Mouse (Mus musculus): ENCODE data around the gene Tacc2.

Tacc2 gene

GRCm38 (mm10) chr7:130720646-130721335 is 143.6 kb downstream of the Tacc2 start:
- no peak for DNase-seq (ENCODE audit: low read depth, low spot score)

- DNase-seq (ENCODE audit: low read depth, low spot score): peak; percentile 56
Measured at GRCm38 (mm10) chr7:130726185-130726584, 148.9 kb downstream of the Tacc2 start.

- DNase-seq (ENCODE audit: low read depth, low spot score): no peak
Measured at GRCm38 (mm10) chr7:130726724-130727422, 149.6 kb downstream of the Tacc2 start.

- no peak for DNase-seq (ENCODE audit: low read depth, low spot score)
Measured at GRCm38 (mm10) chr7:130727560-130727959, 150.3 kb downstream of the Tacc2 start.

- DNase-seq (ENCODE audit: low read depth, low spot score): no peak
Measured at GRCm38 (mm10) chr7:130731792-130732191, 154.6 kb downstream of the Tacc2 start.

GRCm38 (mm10) chr7:130732908-130733307 is 155.7 kb downstream of the Tacc2 start:
- DNase-seq (ENCODE audit: low read depth, low spot score): no peak

- no peak for DNase-seq (ENCODE audit: low read depth, low spot score)
Measured at GRCm38 (mm10) chr7:130733423-130733822, 156.2 kb downstream of the Tacc2 start.

GRCm38 (mm10) chr7:130734195-130734787 is 157.1 kb downstream of the Tacc2 start:
- no peak for DNase-seq (ENCODE audit: low read depth, low spot score)

- DNase-seq (ENCODE audit: low read depth, low spot score): no peak
Measured at GRCm38 (mm10) chr7:130741099-130741498, 163.9 kb downstream of the Tacc2 start.

GRCm38 (mm10) chr7:130743239-130744025 is 166.2 kb downstream of the Tacc2 start:
- DNase-seq (ENCODE audit: low read depth, low spot score): no peak

GRCm38 (mm10) chr7:130749165-130749564 is 171.9 kb downstream of the Tacc2 start:
- no peak for DNase-seq (ENCODE audit: low read depth, low spot score)

GRCm38 (mm10) chr7:130750752-130751490 is 173.7 kb downstream of the Tacc2 start:
- no peak for DNase-seq (ENCODE audit: low read depth, low spot score)

- DNase-seq (ENCODE audit: low read depth, low spot score): no peak
Measured at GRCm38 (mm10) chr7:130751678-130752077, 174.4 kb downstream of the Tacc2 start.

GRCm38 (mm10) chr7:130754790-130755189 is 177.6 kb downstream of the Tacc2 start:
- no peak for DNase-seq (ENCODE audit: low read depth, low spot score)

- no peak for DNase-seq (ENCODE audit: low read depth, low spot score)
Measured at GRCm38 (mm10) chr7:130756343-130756835, 179.2 kb downstream of the Tacc2 start.

- DNase-seq (ENCODE audit: low read depth, low spot score): no peak
Measured at GRCm38 (mm10) chr7:130757326-130757865, 180.2 kb downstream of the Tacc2 start.

- peak; percentile 59 for DNase-seq (ENCODE audit: low read depth, low spot score)
Measured at GRCm38 (mm10) chr7:130762071-130762897, 185.0 kb downstream of the Tacc2 start.

GRCm38 (mm10) chr7:130764160-130764559 is 186.9 kb downstream of the Tacc2 start:
- DNase-seq (ENCODE audit: low read depth, low spot score): no peak

- no peak for DNase-seq (ENCODE audit: low read depth, low spot score)
Measured at GRCm38 (mm10) chr7:130766411-130767170, 189.4 kb downstream of the Tacc2 start.
